Mouse (Mus musculus): ENCODE data around the gene Fars2.
A peak's percentile ranks its signal among the peaks of the same experiment; 100 is the strongest.

Fars2 gene

GRCm38 (mm10) chr13:36529467-36530039 lies 412.3 kb downstream of the Fars2 start:
- peak; percentile 14 to 63 for DNase-seq

- DNase-seq = no peak
Measured at GRCm38 (mm10) chr13:36530852-36531251, 413.6 kb downstream of the Fars2 start.

GRCm38 (mm10) chr13:36531893-36532292 lies 414.7 kb downstream of the Fars2 start:
- no peak for DNase-seq

- DNase-seq = no peak
Measured at GRCm38 (mm10) chr13:36533071-36533470, 415.9 kb downstream of the Fars2 start.

GRCm38 (mm10) chr13:36533518-36533917 lies 416.3 kb downstream of the Fars2 start:
- no peak for DNase-seq

GRCm38 (mm10) chr13:36533966-36534540 lies 416.8 kb downstream of the Fars2 start:
- peak; percentile 17 to 53 for DNase-seq

GRCm38 (mm10) chr13:36537580-36537979 lies 420.4 kb downstream of the Fars2 start:
- DNase-seq = no peak

GRCm38 (mm10) chr13:36538385-36538784 lies 421.2 kb downstream of the Fars2 start:
- no peak for DNase-seq

GRCm38 (mm10) chr13:36540231-36540630 lies 423.0 kb downstream of the Fars2 start:
- DNase-seq = no peak

GRCm38 (mm10) chr13:36541287-36541780 lies 424.1 kb downstream of the Fars2 start:
- no peak for DNase-seq

GRCm38 (mm10) chr13:36550694-36551093 lies 433.5 kb downstream of the Fars2 start:
- no peak for DNase-seq

GRCm38 (mm10) chr13:36552522-36553246 lies 435.5 kb downstream of the Fars2 start:
- no peak for DNase-seq

GRCm38 (mm10) chr13:36553247-36553642 lies 436.0 kb downstream of the Fars2 start:
- DNase-seq = no peak

GRCm38 (mm10) chr13:36554743-36555142 lies 437.5 kb downstream of the Fars2 start:
- DNase-seq = no peak

- DNase-seq = no peak
Measured at GRCm38 (mm10) chr13:36562447-36563441, 445.5 kb downstream of the Fars2 start.

GRCm38 (mm10) chr13:36564764-36565315 lies 447.6 kb downstream of the Fars2 start:
- DNase-seq = no peak

GRCm38 (mm10) chr13:36576781-36577180 lies 459.6 kb downstream of the Fars2 start:
- no peak for DNase-seq

- DNase-seq = peak in 1 of 2 experiments; percentile 13
Measured at GRCm38 (mm10) chr13:36577916-36578568, 460.8 kb downstream of the Fars2 start.

- DNase-seq = peak; percentile 58 to 62
Measured at GRCm38 (mm10) chr13:36578569-36579333, 461.5 kb downstream of the Fars2 start.

- DNase-seq = no peak
Measured at GRCm38 (mm10) chr13:36582406-36583070, 465.3 kb downstream of the Fars2 start.
